Mouse (Mus musculus) midbrain, embryonic 16.5 days (tissue): ENCODE measurements around the gene Mecp2. TPM values are rescaled to one million over a fixed set of nuclear protein-coding genes. Genes with fewer than 3 reads are reported as not detected.

Experiments used
- ATAC-seq: fragments of 200-750 bp; cut with Nextera tagmentation; 2 replicates; pipeline ENCODE4 v1.8.0; 2017; ENCODE audit warnings: moderate TSS enrichment
- H3K27ac ChIP-seq: fragments of 300-500 bp; sonication (generic); 2 replicates; pipeline ENCODE4 v1.5.1; 2014; ENCODE audit warnings: mild to moderate bottlenecking, low read length, mixed read lengths
- H3K27me3 ChIP-seq: fragments of 300-500 bp; sonication (generic); 2 replicates; pipeline ENCODE4 v1.6.1; 2014; ENCODE audit warnings: low read depth, low read length, mixed read lengths; ENCODE audit not compliant: control insufficient read depth, insufficient read depth
- H3K36me3 ChIP-seq: fragments of 300-500 bp; sonication (generic); 2 replicates; pipeline ENCODE4 v1.6.1; 2014; ENCODE audit warnings: mild to moderate bottlenecking, low read length, moderate library complexity, mixed read lengths; ENCODE audit not compliant: control insufficient read depth, insufficient read depth
- H3K4me1 ChIP-seq: fragments of 300-500 bp; sonication (generic); 2 replicates; pipeline ENCODE4 v1.6.1; 2014; ENCODE audit warnings: mild to moderate bottlenecking, low read length, mixed read lengths; ENCODE audit not compliant: control insufficient read depth, insufficient read depth
- H3K4me2 ChIP-seq: fragments of 300-500 bp; sonication (generic); 2 replicates; pipeline ENCODE4 v1.6.1; 2014; ENCODE audit warnings: mild to moderate bottlenecking, low read length, mixed read lengths
- H3K4me3 ChIP-seq: fragments of 300-500 bp; sonication (generic); 2 replicates; pipeline ENCODE4 v1.5.1; 2014; ENCODE audit warnings: low read depth, mild to moderate bottlenecking, low read length, moderate library complexity, mixed read lengths
- H3K9ac ChIP-seq: fragments of 300-500 bp; sonication (generic); 2 replicates; pipeline ENCODE4 v1.6.1; 2014; ENCODE audit warnings: low read depth, low read length, mixed read lengths
- H3K9me3 ChIP-seq: fragments of 300-500 bp; sonication (generic); replicated peaks from 2 replicates; pipeline ENCODE4 v1.6.1; 2014; ENCODE audit warnings: mild to moderate bottlenecking, low read length, mixed read lengths; ENCODE audit not compliant: control insufficient read depth, poor library complexity, severe bottlenecking
- WGBS: fragments of 180-500 bp; shearing (Covaris S2); extraction: QIAGEN DNeasy Blood & Tissue Kit; methylation state at CpG from one replicate; pipeline ENCODE4 v1.1.7; 2014; 5-methylcytosine and 5-hydroxymethylcytosine counted together
- polyA plus RNA-seq: library from polyadenylated mRNA; unstranded; fragments of >200 nt; fragmentation: Nextera tagmentation; extraction: Ambion mirVana; gene quantifications from 2 replicates; pipeline ENCODE4 v1.2.1, GENCODE M21; 2015

Gene Mecp2
- polyA plus RNA-seq, 1 experiment from 2014 or later = 11.7 TPM

DNA sequence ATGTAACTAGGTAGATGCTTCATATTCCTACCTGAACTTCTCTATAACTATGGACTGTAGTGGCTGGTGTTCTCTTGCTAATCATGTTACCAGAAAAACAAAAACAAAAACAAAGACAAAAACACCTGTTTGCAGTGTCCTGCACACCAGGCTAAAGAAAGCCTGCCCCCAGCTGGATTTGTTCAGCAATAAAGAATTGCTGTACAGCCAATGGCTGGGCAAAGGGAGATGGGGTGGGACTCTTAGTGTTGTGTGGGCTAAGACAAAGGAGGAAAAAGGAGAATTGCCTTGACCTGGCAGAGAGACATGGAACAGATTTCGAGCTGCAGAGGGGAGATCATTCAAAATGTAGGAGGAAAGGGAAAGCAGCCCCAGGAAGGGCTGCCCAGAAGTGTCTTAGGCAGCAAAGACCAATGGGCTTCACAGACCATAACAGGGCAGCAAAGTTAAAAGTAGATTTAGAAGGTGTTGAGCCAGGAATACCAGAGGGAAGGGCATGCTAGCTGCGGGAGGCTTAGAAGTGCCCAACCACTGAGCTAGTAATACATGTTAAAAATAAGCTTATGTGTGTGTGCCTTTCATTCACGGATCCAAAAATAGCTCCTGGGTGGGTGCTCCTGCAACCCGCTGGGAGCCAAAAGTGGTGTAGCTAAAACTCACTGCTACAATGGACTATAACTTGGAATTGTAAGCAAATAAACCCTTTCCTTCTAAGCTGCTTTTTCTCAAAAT lies 31.5 kb downstream of the Mecp2 start:
- Histone ChIP-seq H3K9me3 (no peaks in the 10 kb centered on the region), H3K4me3 (no peak overlapping the region), H3K4me1 (no peaks in the 10 kb centered on the region), H3K36me3 (no peaks in the 10 kb centered on the region), H3K9ac (no peak overlapping the region), H3K27ac (no peak overlapping the region), H3K27me3 (no peaks in the 10 kb centered on the region), H3K4me2 (no peak overlapping the region)
- ATAC-seq = no peak
- 70% methylated on average over 4 of the region's 4 CpGs for WGBS

GRCm38 (mm10) chrX:74095130-74095529 lies 40.0 kb downstream of the Mecp2 start:
- Histone ChIP-seq H3K27me3 (no peaks in the 10 kb centered on the region), H3K36me3 (no peaks in the 10 kb centered on the region), H3K4me2 (no peak overlapping the region), H3K9ac (no peak overlapping the region), H3K4me3 (no peak overlapping the region), H3K9me3 (no peaks in the 10 kb centered on the region), H3K4me1 (no peaks in the 10 kb centered on the region), H3K27ac (no peak overlapping the region)
- WGBS = 83% methylated on average over 1 of the region's 1 CpGs
- no peak for ATAC-seq

DNA sequence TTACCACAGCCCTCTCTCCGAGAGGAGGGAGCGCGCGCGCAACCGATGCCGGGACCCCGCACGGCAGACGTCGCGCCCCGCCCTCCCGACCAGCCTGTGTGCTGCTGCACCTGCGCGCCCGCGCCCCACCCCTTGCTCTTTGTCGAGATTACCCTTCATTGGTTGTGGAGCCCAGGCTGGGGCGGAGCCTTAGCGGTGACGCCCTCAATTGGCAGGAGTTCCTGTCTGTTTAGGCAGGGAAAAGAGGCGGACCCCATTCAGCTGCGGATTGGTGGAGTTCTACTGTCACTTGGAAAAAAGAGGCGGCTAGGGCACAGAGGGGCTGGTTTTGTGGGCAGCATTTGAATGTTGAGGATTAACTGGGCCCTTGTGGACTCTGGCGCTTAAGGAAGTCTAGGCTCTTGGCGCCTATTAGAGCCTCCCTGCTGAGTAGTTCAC lies 49.5 kb downstream of the Mecp2 start:
- 24% methylated on average over 26 of the region's 27 CpGs for WGBS
- Histone ChIP-seq H3K27ac (peak overlapping the region; percentile 96), H3K9ac (peak overlapping the region; percentile 74), H3K36me3 (no peaks in the 10 kb centered on the region), H3K4me1 (peaks cover 23% of the 10 kb centered on the region), H3K27me3 (no peaks in the 10 kb centered on the region), H3K9me3 (no peaks in the 10 kb centered on the region), H3K4me2 (peak overlapping the region; percentile 53), H3K4me3 (peak overlapping the region; percentile 61)
- ATAC-seq = peak; percentile 99

- peak overlapping the region; percentile 61 for H3K4me3 ChIP-seq
- H3K36me3 ChIP-seq = no peaks in the 10 kb centered on the region
- H3K4me2 ChIP-seq = peak overlapping the region; percentile 59
- H3K27ac ChIP-seq = peak overlapping the region; percentile 96
- no peaks in the 10 kb centered on the region for H3K9me3 ChIP-seq
- H3K9ac ChIP-seq = peak overlapping the region; percentile 74
- peak; percentile 83 for ATAC-seq
- WGBS = 18% methylated on average over 33 of the region's 56 CpGs
- peaks cover 29% of the 10 kb centered on the region for H3K4me1 ChIP-seq
- no peaks in the 10 kb centered on the region for H3K27me3 ChIP-seq
Observed at GRCm38 (mm10) chrX:74084946-74085498, 50.1 kb downstream of the Mecp2 start.

- Histone ChIP-seq H3K4me3 (peak overlapping the region; percentile 61), H3K9ac (peak overlapping the region; percentile 74), H3K4me1 (peaks cover 29% of the 10 kb centered on the region), H3K27ac (peak overlapping the region; percentile 96), H3K27me3 (no peaks in the 10 kb centered on the region), H3K9me3 (no peaks in the 10 kb centered on the region), H3K4me2 (peak overlapping the region; percentile 59), H3K36me3 (no peaks in the 10 kb centered on the region)
- no peak for ATAC-seq
- WGBS = 25% methylated on average over 17 of the region's 17 CpGs
Observed at GRCm38 (mm10) chrX:74084276-74084837, 50.8 kb downstream of the Mecp2 start.

DNA sequence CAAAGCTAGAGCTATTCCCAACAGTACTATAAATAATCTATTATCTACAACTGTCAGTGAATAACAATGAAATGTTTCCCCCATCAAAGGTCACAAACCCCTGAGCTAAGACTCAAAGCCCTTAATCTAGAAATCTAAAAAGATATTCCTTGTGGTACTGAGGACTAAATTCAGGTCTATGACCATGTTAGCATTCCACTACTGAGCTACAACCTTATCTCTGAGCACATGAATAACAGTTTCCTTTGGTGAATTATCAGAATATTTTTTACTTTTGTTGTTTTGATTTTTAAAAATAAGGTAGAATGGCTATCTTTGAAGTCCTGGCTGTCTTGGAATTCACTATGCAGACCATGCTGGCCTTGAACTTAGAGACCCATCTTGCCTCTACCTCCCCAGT lies 64.4 kb downstream of the Mecp2 start:
- Histone ChIP-seq H3K9me3 (no peaks in the 10 kb centered on the region), H3K4me3 (no peak overlapping the region), H3K4me2 (no peak overlapping the region), H3K27ac (no peak overlapping the region), H3K27me3 (no peaks in the 10 kb centered on the region), H3K9ac (no peak overlapping the region), H3K36me3 (no peaks in the 10 kb centered on the region), H3K4me1 (no peaks in the 10 kb centered on the region)
- no peak for ATAC-seq

DNA sequence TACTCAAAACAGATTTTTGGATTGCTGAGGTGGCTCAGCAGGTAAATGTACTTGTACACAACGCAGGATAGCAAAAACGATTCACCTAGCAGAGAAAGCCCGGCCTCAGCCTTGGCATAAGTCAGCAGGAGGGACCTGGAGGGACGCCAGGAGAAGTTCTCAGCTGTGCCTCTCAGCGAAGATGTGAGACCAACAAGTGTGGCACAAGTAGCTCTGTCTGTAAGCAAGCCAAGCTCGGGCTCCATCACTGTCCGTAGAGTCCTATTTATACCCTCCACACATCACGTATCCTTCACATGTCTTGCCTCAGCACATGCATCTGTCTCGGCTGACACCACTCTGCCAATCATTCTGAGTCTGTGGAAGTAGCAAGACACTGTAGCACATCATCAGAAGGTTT lies 67.3 kb downstream of the Mecp2 start:
- H3K9me3 ChIP-seq = no peaks in the 10 kb centered on the region
- no peak overlapping the region for H3K4me2 ChIP-seq
- H3K27ac ChIP-seq = no peak overlapping the region
- no peaks in the 10 kb centered on the region for H3K36me3 ChIP-seq
- WGBS = 85% methylated on average over 9 of the region's 9 CpGs
- H3K27me3 ChIP-seq = no peaks in the 10 kb centered on the region
- no peak overlapping the region for H3K4me3 ChIP-seq
- H3K4me1 ChIP-seq = no peaks in the 10 kb centered on the region
- no peak for ATAC-seq
- H3K9ac ChIP-seq = no peak overlapping the region

DNA sequence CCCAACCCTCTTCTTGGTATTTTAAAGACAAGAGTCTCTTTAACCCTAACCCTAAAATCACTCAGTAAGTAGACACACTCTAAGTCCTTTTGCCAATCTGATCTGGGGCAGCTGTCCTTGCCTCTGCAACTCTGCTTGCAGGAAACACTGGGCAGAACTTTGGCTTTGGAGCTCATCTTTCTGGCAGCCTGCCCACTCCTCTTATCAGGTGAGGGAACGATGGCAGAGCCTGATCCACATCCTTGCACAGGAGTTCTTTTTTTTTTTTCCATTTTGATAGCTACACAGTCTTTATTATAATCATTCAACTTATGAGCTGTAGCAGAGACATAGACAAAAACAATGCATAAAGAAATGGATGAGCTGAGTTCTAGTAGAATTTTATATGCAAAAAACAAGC lies 90.1 kb downstream of the Mecp2 start:
- H3K4me3 ChIP-seq = no peak overlapping the region
- H3K4me2 ChIP-seq = no peak overlapping the region
- no peak for ATAC-seq
- no peaks in the 10 kb centered on the region for H3K4me1 ChIP-seq
- no peak overlapping the region for H3K27ac ChIP-seq
- no peaks in the 10 kb centered on the region for H3K27me3 ChIP-seq
- WGBS = 70% methylated on average over 1 of the region's 1 CpGs
- no peak overlapping the region for H3K9ac ChIP-seq
- H3K9me3 ChIP-seq = no peaks in the 10 kb centered on the region
- H3K36me3 ChIP-seq = no peaks in the 10 kb centered on the region

DNA sequence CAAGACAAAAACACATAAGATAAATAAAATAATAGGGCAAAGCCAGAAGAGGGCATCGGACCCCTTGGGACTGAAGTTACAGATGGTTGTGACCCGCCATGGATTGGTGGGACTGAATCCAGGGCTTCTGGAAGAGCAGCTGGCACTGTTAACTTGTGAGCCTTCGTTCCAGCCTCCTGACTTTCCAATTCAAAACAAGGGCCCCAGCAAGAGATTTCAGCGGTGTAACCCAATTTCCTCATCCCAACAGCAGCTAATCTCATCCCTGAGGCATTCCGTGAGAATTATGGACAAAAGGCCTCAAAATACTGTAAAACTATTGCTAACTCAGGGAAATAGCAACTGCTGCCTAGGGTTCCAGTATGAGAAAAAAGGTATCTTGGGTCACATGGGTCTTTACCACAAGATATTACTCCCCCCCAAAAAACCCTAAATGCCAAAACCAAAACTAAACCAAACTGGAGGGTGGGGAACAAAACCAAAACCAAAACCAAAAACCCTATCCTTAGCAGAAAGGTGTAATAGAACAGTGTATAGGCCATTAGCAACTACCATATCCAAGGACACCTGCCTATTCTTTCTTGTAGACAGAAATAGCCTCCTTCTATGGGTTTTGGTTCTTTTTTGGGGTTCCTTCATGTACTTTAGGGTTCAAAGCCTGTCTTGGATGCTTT lies 97.3 kb downstream of the Mecp2 start:
- no peak overlapping the region for H3K27ac ChIP-seq
- WGBS = 78% methylated on average over 5 of the region's 5 CpGs
- no peaks in the 10 kb centered on the region for H3K9me3 ChIP-seq
- no peak overlapping the region for H3K9ac ChIP-seq
- ATAC-seq = no peak
- H3K27me3 ChIP-seq = no peaks in the 10 kb centered on the region
- H3K4me3 ChIP-seq = no peak overlapping the region
- H3K4me1 ChIP-seq = no peaks in the 10 kb centered on the region
- H3K36me3 ChIP-seq = peaks cover 7% of the 10 kb centered on the region; the same call in 1 of the 2 replicates
- no peak overlapping the region for H3K4me2 ChIP-seq
